Mouse (Mus musculus) CH12.LX (cell line): ENCODE data around the gene Prima1. TPM values are rescaled to one million over a fixed set of nuclear protein-coding genes. Genes with fewer than 3 reads are reported as not detected.

Experiments used
- DNase-seq: peaks from one replicate; pipeline ENCODE4 v3.0.0-alpha.2; 2013; ENCODE audit errors: extremely low read depth
- H3K27ac ChIP-seq: 2 replicates; pipeline ENCODE4 v1.5.1; 2012; ENCODE audit warnings: low read depth, mild to moderate bottlenecking, control low read depth, moderate library complexity; ENCODE audit not compliant: insufficient read depth
- H3K27me3 ChIP-seq: replicated peaks from 2 replicates; pipeline ENCODE3; 2012; ENCODE audit warnings: inconsistent platforms
- H3K36me3 ChIP-seq, 2 experiments: replicated peaks in 1 of 2; 2 replicates each; pipeline versions ENCODE3 to v1.6.1; 2012; ENCODE audit warnings: inconsistent platforms in 1 of 2, low read length in 1 of 2, mild to moderate bottlenecking in 1 of 2, mixed read lengths in 1 of 2, moderate library complexity in 1 of 2; ENCODE audit not compliant: control insufficient read depth in 1 of 2, insufficient read depth in 1 of 2
- H3K4me1 ChIP-seq, 2 experiments: 2 replicates each; pipeline ENCODE4 v1.6.1; 2012; ENCODE audit warnings: inconsistent platforms in 1 of 2, moderate library complexity in 1 of 2; ENCODE audit not compliant: insufficient read depth in 2 of 2, control insufficient read depth in 1 of 2
- H3K4me2 ChIP-seq: 2 replicates; pipeline ENCODE4 v1.6.1; 2012; ENCODE audit warnings: low read depth, mild to moderate bottlenecking, control low read depth; ENCODE audit not compliant: poor library complexity, insufficient read depth, severe bottlenecking
- H3K4me3 ChIP-seq, 3 experiments: fragments of 150-350 bp in 1 of 3; sonication (generic) in 1 of 3; replicated peaks in 1 of 3; 2 replicates each; pipeline versions ENCODE3 to v1.5.1; 2011 to 2012; ENCODE audit warnings: low read depth in 2 of 3, low read length in 2 of 3, mild to moderate bottlenecking in 2 of 3, moderate library complexity in 2 of 3, control low read depth in 1 of 3, improper control_type of control experiment in 1 of 3, inconsistent platforms in 1 of 3, mixed read lengths in 1 of 3; ENCODE audit not compliant: poor library complexity in 1 of 3
- H3K79me2 ChIP-seq: replicated peaks from 2 replicates; pipeline ENCODE4 v1.6.1; 2012; ENCODE audit warnings: mild to moderate bottlenecking, moderate library complexity; ENCODE audit not compliant: control insufficient read depth, poor library complexity, insufficient read depth, severe bottlenecking; ENCODE audit errors: extremely low read depth
- H3K9ac ChIP-seq: 2 replicates; pipeline ENCODE4 v1.6.1; 2012; ENCODE audit warnings: low read depth, mild to moderate bottlenecking, control low read depth, moderate library complexity; ENCODE audit not compliant: insufficient read depth
- H3K9me3 ChIP-seq: replicated peaks from 2 replicates; pipeline ENCODE3; 2012; ENCODE audit warnings: low read length, inconsistent platforms, mixed read lengths
- CHD1 ChIP-seq: IDR thresholded peaks from 2 replicates; pipeline ENCODE4 v1.6.1; 2012; ENCODE audit warnings: low read depth, low read length, improper control_type of control experiment, inconsistent platforms
- CHD2 ChIP-seq: IDR thresholded peaks from 2 replicates; pipeline ENCODE4 v1.6.1; 2011; ENCODE audit warnings: low read length, improper control_type of control experiment
- EP300 ChIP-seq: IDR thresholded peaks from 2 replicates; pipeline ENCODE4 v1.6.1; 2011; ENCODE audit warnings: low read length, improper control_type of control experiment
- ETS1 ChIP-seq: conservative IDR thresholded peaks from 2 replicates; pipeline ENCODE4 v1.6.1; 2012; ENCODE audit warnings: low read depth, mild to moderate bottlenecking, inconsistent platforms, low read length, improper control_type of control experiment, moderate library complexity
- GABPA ChIP-seq: IDR thresholded peaks from 2 replicates; pipeline ENCODE4 v1.6.1; 2012; ENCODE audit warnings: low read depth, low read length, improper control_type of control experiment, inconsistent platforms; ENCODE audit not compliant: insufficient replicate concordance
- IRF4 ChIP-seq: IDR thresholded peaks from 2 replicates; pipeline ENCODE4 v1.6.1; 2014; ENCODE audit warnings: low read depth, mild to moderate bottlenecking, inconsistent platforms, low read length, improper control_type of control experiment
- JUN ChIP-seq: IDR thresholded peaks from 2 replicates; pipeline ENCODE4 v1.6.1; 2011; ENCODE audit warnings: low read depth, mild to moderate bottlenecking, low read length, improper control_type of control experiment, moderate library complexity; ENCODE audit not compliant: insufficient read depth
- JUND ChIP-seq: conservative IDR thresholded peaks from 2 replicates; pipeline ENCODE4 v1.6.1; 2011; ENCODE audit warnings: low read depth, low read length, improper control_type of control experiment
- MAFK ChIP-seq: IDR thresholded peaks from 2 replicates; pipeline ENCODE4 v1.6.1; 2011; ENCODE audit warnings: low read length, improper control_type of control experiment; ENCODE audit not compliant: insufficient replicate concordance
- MAZ ChIP-seq: IDR thresholded peaks from 2 replicates; pipeline ENCODE4 v1.6.1; 2012; ENCODE audit warnings: low read depth, mild to moderate bottlenecking, inconsistent platforms, low read length, improper control_type of control experiment, moderate library complexity
- MXI1 ChIP-seq: IDR thresholded peaks from 2 replicates; pipeline ENCODE4 v1.6.1; 2011; ENCODE audit warnings: mild to moderate bottlenecking, low read depth, low read length, improper control_type of control experiment
- MYC ChIP-seq: IDR thresholded peaks from 2 replicates; pipeline ENCODE4 v1.6.1; 2011; ENCODE audit warnings: low read depth, mild to moderate bottlenecking, improper control_type of control experiment, low read length
- POLR2AphosphoS2 ChIP-seq: IDR thresholded peaks from 2 replicates; pipeline ENCODE4 v1.6.1; 2011; ENCODE audit warnings: low read depth, low read length, improper control_type of control experiment
- RAD21 ChIP-seq: IDR thresholded peaks from 2 replicates; pipeline ENCODE4 v1.6.1; 2011; ENCODE audit warnings: low read depth, mild to moderate bottlenecking, low read length, improper control_type of control experiment, moderate library complexity
- SMC3 ChIP-seq: IDR thresholded peaks from 2 replicates; pipeline ENCODE4 v1.6.1; 2011; ENCODE audit warnings: low read depth, low read length, improper control_type of control experiment
- TBP ChIP-seq: conservative IDR thresholded peaks from 2 replicates; pipeline ENCODE4 v1.6.1; 2011; ENCODE audit warnings: low read depth, low read length, improper control_type of control experiment
- UBTF ChIP-seq: IDR thresholded peaks from 2 replicates; pipeline ENCODE4 v1.6.1; 2012; ENCODE audit warnings: low read depth, mild to moderate bottlenecking, inconsistent platforms, low read length, improper control_type of control experiment, moderate library complexity
- USF1 ChIP-seq: IDR thresholded peaks from 2 replicates; pipeline ENCODE4 v1.6.1; 2014; ENCODE audit warnings: low read depth, mild to moderate bottlenecking, inconsistent platforms, low read length, improper control_type of control experiment
- USF2 ChIP-seq: conservative IDR thresholded peaks from 2 replicates; pipeline ENCODE4 v1.6.1; 2011; ENCODE audit warnings: low read depth, low read length, improper control_type of control experiment
- ZC3H11A ChIP-seq: IDR thresholded peaks from 2 replicates; pipeline ENCODE4 v1.6.1; 2012; ENCODE audit warnings: low read depth, mild to moderate bottlenecking, inconsistent platforms, low read length, improper control_type of control experiment
- ZMIZ1 ChIP-seq: IDR thresholded peaks from 2 replicates; pipeline ENCODE4 v1.6.1; 2012; ENCODE audit warnings: low read depth, mild to moderate bottlenecking, inconsistent platforms, low read length, improper control_type of control experiment
- dilution Hi-C: fragments of 300-500 bp; cut with MboI; formaldehyde crosslinking; loops from 2 replicates; pipeline ENCODE4 v1.14.3; 2020; ENCODE audit warnings: low sequenced_read_pairs; ENCODE audit not compliant: extremely low pct_unique_long_range_greater_than_20kb, extremely low pct_ligation_motif_present
- in situ Hi-C: fragments of 300-500 bp; cut with MboI; formaldehyde crosslinking; loops from 3 replicates; pipeline ENCODE4 v1.14.3; 2019; ENCODE audit warnings: low sequenced_read_pairs, low pct_ligation_motif_present, low pct_unique_long_range_greater_than_20kb, mixed read lengths
- polyA plus RNA-seq: library from polyadenylated mRNA; unstranded; fragments of >175 nt; gene quantifications from 2 replicates; pipeline ENCODE4 v1.2.1, GENCODE M21; 2012; ENCODE audit warnings: low read depth; ENCODE audit not compliant: insufficient read length
- total RNA-seq, 2 experiments: library from RNA; depleted of rRNA; stranded (reverse); fragments of 300-350 nt in 1 of 2; fragments of >200 nt in 1 of 2; gene quantifications; 2 replicates each; pipeline ENCODE4 v1.2.3; 2012 to 2014

Gene Prima1
- total and polyA plus RNA-seq, 3 experiments: not detected

DNA sequence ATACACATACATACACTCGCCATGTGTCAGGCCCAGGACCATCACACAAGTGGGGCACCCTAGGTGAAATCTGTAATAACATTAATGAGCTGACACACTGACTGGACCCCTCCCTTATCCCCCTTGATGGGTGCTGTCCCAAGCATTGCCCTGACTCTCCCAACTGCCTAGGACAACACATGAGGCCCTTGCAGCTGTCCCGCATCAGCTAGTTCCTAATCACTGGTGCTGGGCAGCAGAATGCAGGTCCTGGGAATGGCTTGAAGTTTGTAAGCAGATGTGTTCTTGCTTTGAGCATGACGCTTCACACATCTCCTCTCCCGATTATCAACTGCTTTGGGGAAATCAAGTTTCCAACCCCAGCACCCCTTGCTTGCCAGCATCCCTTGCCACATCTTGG is 15.8 kb downstream of the Prima1 start:
- H3K27ac ChIP-seq: no peak overlapping the region
- H3K4me3 ChIP-seq: no peak overlapping the region
- no peak overlapping the region for H3K4me2 ChIP-seq
- H3K4me1 ChIP-seq: peaks cover 0 to 6% of the 10 kb centered on the region in 2 experiments; a peak in 1 of 4 replicates
- H3K9ac ChIP-seq: no peak overlapping the region
- H3K36me3 ChIP-seq: no peaks in the 10 kb centered on the region
- peaks cover 28% of the 10 kb centered on the region for H3K27me3 ChIP-seq
- no peaks in the 10 kb centered on the region for H3K79me2 ChIP-seq
- dilution Hi-C loops: no loop called here
- in situ Hi-C loops: no loop called here
- no peaks in the 10 kb centered on the region for H3K9me3 ChIP-seq
- no peak for TF ChIP-seq MAZ
- no peak for TF ChIP-seq POLR2AphosphoS2
- TF ChIP-seq SMC3: no peak
- no peak for TF ChIP-seq ZMIZ1
- no peak for TF ChIP-seq UBTF
- no peak for TF ChIP-seq USF1
- TF ChIP-seq CHD2: no peak
- no peak for TF ChIP-seq MYC
- no peak for TF ChIP-seq EP300
- TF ChIP-seq, all 38 proteins: peak for 0
- no peak for DNase-seq

GRCm38 (mm10) chr12:103223671-103224070 is 18.3 kb downstream of the Prima1 start:
- TF ChIP-seq ZC3H11A (no peak), RAD21 (no peak), ETS1 (no peak), MYC (no peak), POLR2AphosphoS2 (no peak), GABPA (no peak), USF1 (no peak), MAZ (no peak), JUND (no peak), USF2 (no peak), JUN (no peak), CHD1 (no peak), TBP (no peak), MAFK (no peak), IRF4 (no peak), MXI1 (no peak)
- TF ChIP-seq, all 38 proteins: peak for 0
- dilution Hi-C loops: no loop called here
- peaks cover 0 to 6% of the 10 kb centered on the region in 2 experiments; a peak in 1 of 4 replicates for H3K4me1 ChIP-seq
- no peak overlapping the region for H3K9ac ChIP-seq
- H3K79me2 ChIP-seq: no peaks in the 10 kb centered on the region
- H3K4me2 ChIP-seq: no peak overlapping the region
- DNase-seq: no peak
- no peak overlapping the region for H3K27ac ChIP-seq
- no peaks in the 10 kb centered on the region for H3K9me3 ChIP-seq
- no peak overlapping the region for H3K4me3 ChIP-seq
- in situ Hi-C loops: no loop called here
- H3K36me3 ChIP-seq: no peaks in the 10 kb centered on the region
- H3K27me3 ChIP-seq: peaks cover 39% of the 10 kb centered on the region
